Mouse (Mus musculus): ENCODE measurements around the gene Kcnq1. TPM values are rescaled to one million over a fixed set of nuclear protein-coding genes. Genes with fewer than 3 reads are reported as not detected.
A peak's percentile ranks its signal among the peaks of the same experiment; 100 is the strongest.

The Kcnq1 gene
- polyA plus RNA-seq, 2 experiments = 1.5 to 1.7 TPM

GRCm38 (mm10) chr7:143341301-143341980, 235.3 kb downstream of the Kcnq1 start:
- no peak overlapping the region for H3K27ac ChIP-seq (replicated peaks; ENCODE audit: low read depth, low read length)
- WGBS = 82% methylated on average over 3 of the region's 3 CpGs
- TF ChIP-seq POLR2A (IDR thresholded peaks at IDR 0.05; ENCODE audit: borderline replicate concordance, extremely low read depth, insufficient read depth, insufficient read length) = no peak

GRCm38 (mm10) chr7:143343781-143344306, 237.7 kb downstream of the Kcnq1 start:
- 0 out of 2 replicates have a peak overlapping the region, but pooled peaks have one; percentile 16 for H3K9ac ChIP-seq (ENCODE audit: low read depth, low read length, severe bottlenecking)
- no peaks in the 10 kb centered on the region for H3K36me3 ChIP-seq (ENCODE audit: control insufficient read depth, insufficient read depth, low read length)
- peaks cover 31% of the 10 kb centered on the region for H3K4me1 ChIP-seq (ENCODE audit: control insufficient read depth, insufficient read depth, low read length)
- no peaks in the 10 kb centered on the region for H3K9me3 ChIP-seq (ENCODE audit: control insufficient read depth, low read length)
- 19% methylated on average over 12 of the region's 12 CpGs for WGBS
- no peak overlapping the region for H3K4me3 ChIP-seq (replicated peaks; ENCODE audit: low read length)
- H3K27me3 ChIP-seq (ENCODE audit: control insufficient read depth, insufficient read depth, low read length) = no peaks in the 10 kb centered on the region
- DNase-seq (ENCODE audit: low spot score) (no peak), ATAC-seq (ENCODE audit: low FRiP score, low read depth) (no peak; the same call in 1 of the 2 replicates)
- H3K27ac ChIP-seq (replicated peaks; ENCODE audit: low read depth, low read length) = 0 out of 2 replicates have a peak overlapping the region, but pooled peaks have one; percentile 11
- no peak for TF ChIP-seq POLR2A (IDR thresholded peaks at IDR 0.05; ENCODE audit: borderline replicate concordance, extremely low read depth, insufficient read depth, insufficient read length)
- peak overlapping the region; percentile 19; the same call in 1 of the 2 replicates for H3K4me2 ChIP-seq (replicated peaks; ENCODE audit: low read depth, low read length, severe bottlenecking)

More at GRCm38 (mm10) chr7:143341301-143341980, 235.3 kb downstream of the Kcnq1 start:
- no peak for ATAC-seq (ENCODE audit: low FRiP score, low read depth)
- Histone ChIP-seq H3K4me3 (replicated peaks; ENCODE audit: low read length) (no peak overlapping the region), H3K9me3 (ENCODE audit: control insufficient read depth, low read length) (peaks cover 6% of the 10 kb centered on the region), H3K36me3 (ENCODE audit: control insufficient read depth, insufficient read depth, low read length) (no peaks in the 10 kb centered on the region), H3K4me2 (replicated peaks; ENCODE audit: low read depth, low read length, severe bottlenecking) (no peak overlapping the region), H3K27me3 (ENCODE audit: control insufficient read depth, insufficient read depth, low read length) (no peaks in the 10 kb centered on the region), H3K4me1 (ENCODE audit: control insufficient read depth, insufficient read depth, low read length) (peaks cover 31% of the 10 kb centered on the region), H3K9ac (ENCODE audit: low read depth, low read length, severe bottlenecking) (no peak overlapping the region)
- DNase-seq (ENCODE audit: low spot score) = peak; percentile 14

GRCm38 (mm10) chr7:143349287-143349686, 243.1 kb downstream of the Kcnq1 start:
- no peak for TF ChIP-seq POLR2A (IDR thresholded peaks at IDR 0.05; ENCODE audit: borderline replicate concordance, extremely low read depth, insufficient read depth, insufficient read length)
- H3K36me3 ChIP-seq (ENCODE audit: control insufficient read depth, insufficient read depth, low read length) = no peaks in the 10 kb centered on the region
- no peak overlapping the region for H3K4me2 ChIP-seq (replicated peaks; ENCODE audit: low read depth, low read length, severe bottlenecking)
- H3K27me3 ChIP-seq (ENCODE audit: control insufficient read depth, insufficient read depth, low read length) = no peaks in the 10 kb centered on the region
- 67% methylated on average over 7 of the region's 7 CpGs for WGBS
- H3K27ac ChIP-seq (replicated peaks; ENCODE audit: low read depth, low read length) = no peak overlapping the region
- no peaks in the 10 kb centered on the region for H3K9me3 ChIP-seq (ENCODE audit: control insufficient read depth, low read length)
- no peak for ATAC-seq (ENCODE audit: low FRiP score, low read depth)
- no peak overlapping the region for H3K4me3 ChIP-seq (replicated peaks; ENCODE audit: low read length)
- no peak for DNase-seq (ENCODE audit: low spot score)
- H3K9ac ChIP-seq (ENCODE audit: low read depth, low read length, severe bottlenecking) = no peak overlapping the region; the same call in 1 of the 2 replicates
- peaks cover 2% of the 10 kb centered on the region; the same call in 1 of the 2 replicates for H3K4me1 ChIP-seq (ENCODE audit: control insufficient read depth, insufficient read depth, low read length)

- no peak overlapping the region; the same call in 1 of the 2 replicates for H3K9ac ChIP-seq (ENCODE audit: low read depth, low read length, severe bottlenecking)
- TF ChIP-seq POLR2A (IDR thresholded peaks at IDR 0.05; ENCODE audit: borderline replicate concordance, extremely low read depth, insufficient read depth, insufficient read length) = no peak
- no peaks in the 10 kb centered on the region for H3K4me1 ChIP-seq (ENCODE audit: control insufficient read depth, insufficient read depth, low read length)
- H3K27ac ChIP-seq (replicated peaks; ENCODE audit: low read depth, low read length) = no peak overlapping the region
- no peak overlapping the region for H3K4me2 ChIP-seq (replicated peaks; ENCODE audit: low read depth, low read length, severe bottlenecking)
- DNase-seq (ENCODE audit: low spot score) (no peak), ATAC-seq (ENCODE audit: low FRiP score, low read depth) (no peak; the same call in 1 of the 2 replicates)
- no peaks in the 10 kb centered on the region for H3K27me3 ChIP-seq (ENCODE audit: control insufficient read depth, insufficient read depth, low read length)
- H3K9me3 ChIP-seq (ENCODE audit: control insufficient read depth, low read length) = no peaks in the 10 kb centered on the region
- H3K4me3 ChIP-seq (replicated peaks; ENCODE audit: low read length) = no peak overlapping the region
- H3K36me3 ChIP-seq (ENCODE audit: control insufficient read depth, insufficient read depth, low read length) = no peaks in the 10 kb centered on the region
- WGBS = 87% methylated on average over 1 of the region's 1 CpGs
These were observed 243.7 kb downstream of the Kcnq1 start for GRCm38 (mm10) chr7:143349848-143350247.

GRCm38 (mm10) chr7:143355831-143356230, 249.7 kb downstream of the Kcnq1 start:
- ATAC-seq (ENCODE audit: low FRiP score, low read depth) = no peak
- DNase-seq (ENCODE audit: low spot score) = no peak
- no peak for TF ChIP-seq POLR2A (IDR thresholded peaks at IDR 0.05; ENCODE audit: borderline replicate concordance, extremely low read depth, insufficient read depth, insufficient read length)

More at GRCm38 (mm10) chr7:143355831-143356230, 249.7 kb downstream of the Kcnq1 start:
- H3K9ac ChIP-seq (ENCODE audit: low read depth, low read length, severe bottlenecking) = no peak overlapping the region
- H3K27ac ChIP-seq (replicated peaks; ENCODE audit: low read depth, low read length) = no peak overlapping the region
- no peak overlapping the region for H3K4me3 ChIP-seq (replicated peaks; ENCODE audit: low read length)
- 58% methylated on average over 5 of the region's 5 CpGs for WGBS
- H3K9me3 ChIP-seq (ENCODE audit: control insufficient read depth, low read length) = no peaks in the 10 kb centered on the region
- H3K4me1 ChIP-seq (ENCODE audit: control insufficient read depth, insufficient read depth, low read length) = no peaks in the 10 kb centered on the region
- no peaks in the 10 kb centered on the region for H3K27me3 ChIP-seq (ENCODE audit: control insufficient read depth, insufficient read depth, low read length)
- H3K36me3 ChIP-seq (ENCODE audit: control insufficient read depth, insufficient read depth, low read length) = no peaks in the 10 kb centered on the region
- H3K4me2 ChIP-seq (replicated peaks; ENCODE audit: low read depth, low read length, severe bottlenecking) = no peak overlapping the region
